Mouse (Mus musculus): ENCODE data around the gene Yaf2.
A peak's percentile ranks its signal among the peaks of the same experiment; 100 is the strongest.

GRCm38 (mm10) chr15:93262818-93263217 is 73.9 kb downstream of the Yaf2 start:
- TF ChIP-seq CTCF (IDR thresholded peaks at IDR 0.05) (peak; percentile 67), EP300 (IDR thresholded peaks at IDR 0.05) (no peak)

Measured in lung, postnatal 0 days (tissue).